Mouse (Mus musculus) hindbrain, embryonic 14.5 days (tissue): ENCODE data around the gene Col26a1. TPM values are rescaled to one million over a fixed set of nuclear protein-coding genes. Genes with fewer than 3 reads are reported as not detected.

Experiments
- ATAC-seq: fragments of 200-750 bp; cut with Nextera tagmentation; 2 replicates; pipeline ENCODE4 v1.8.0; 2017; ENCODE audit warnings: moderate number of reproducible peaks, mild to moderate bottlenecking, moderate TSS enrichment, moderate library complexity; ENCODE audit not compliant: low FRiP score
- DNase-seq: peaks from one replicate; pipeline ENCODE4 v3.0.0-alpha.2; 2015; ENCODE audit warnings: low spot score
- H3K27ac ChIP-seq: fragments of 300-500 bp; sonication (generic); 2 replicates; pipeline ENCODE4 v1.5.1; 2014; ENCODE audit warnings: mild to moderate bottlenecking, moderate library complexity
- H3K27me3 ChIP-seq: fragments of 300-500 bp; sonication (generic); 2 replicates; pipeline ENCODE4 v1.6.1; 2014; ENCODE audit warnings: mild to moderate bottlenecking, low read length, mixed read lengths; ENCODE audit not compliant: control insufficient read depth, insufficient read depth
- H3K36me3 ChIP-seq: fragments of 300-500 bp; sonication (generic); replicated peaks from 2 replicates; pipeline ENCODE4 v1.6.1; 2014; ENCODE audit not compliant: control insufficient read depth, insufficient read depth
- H3K4me1 ChIP-seq: fragments of 300-500 bp; sonication (generic); replicated peaks from 2 replicates; pipeline ENCODE4 v1.6.1; 2014; ENCODE audit warnings: antibody characterized with exemption, low read length, mixed read lengths; ENCODE audit not compliant: control insufficient read depth, insufficient read depth
- H3K4me2 ChIP-seq: fragments of 300-500 bp; sonication (generic); replicated peaks from 2 replicates; pipeline ENCODE4 v1.6.1; 2014; ENCODE audit warnings: mild to moderate bottlenecking, moderate library complexity
- H3K4me3 ChIP-seq: fragments of 300-500 bp; sonication (generic); replicated peaks from 2 replicates; pipeline ENCODE4 v1.5.1; 2014; ENCODE audit warnings: mild to moderate bottlenecking, low read length
- H3K9ac ChIP-seq: fragments of 300-500 bp; sonication (generic); 2 replicates; pipeline ENCODE4 v1.6.1; 2014
- H3K9me3 ChIP-seq: fragments of 300-500 bp; sonication (generic); 2 replicates; pipeline ENCODE4 v1.6.1; 2016; ENCODE audit warnings: low read length; ENCODE audit not compliant: control insufficient read depth
- WGBS: fragments of 180-500 bp; shearing (Covaris S2); extraction: QIAGEN DNeasy Blood & Tissue Kit; methylation state at CpG from one replicate; pipeline ENCODE4 v1.1.7; 2014; 5-methylcytosine and 5-hydroxymethylcytosine counted together
- polyA plus RNA-seq: library from polyadenylated mRNA; unstranded; fragments of >200 nt; fragmentation: Nextera tagmentation; extraction: Ambion mirVana; gene quantifications from 2 replicates; pipeline ENCODE4 v1.2.1, GENCODE M21; 2014

Col26a1 gene
- polyA plus RNA-seq, 1 experiment from 2014 or later = 27.5 TPM

DNA sequence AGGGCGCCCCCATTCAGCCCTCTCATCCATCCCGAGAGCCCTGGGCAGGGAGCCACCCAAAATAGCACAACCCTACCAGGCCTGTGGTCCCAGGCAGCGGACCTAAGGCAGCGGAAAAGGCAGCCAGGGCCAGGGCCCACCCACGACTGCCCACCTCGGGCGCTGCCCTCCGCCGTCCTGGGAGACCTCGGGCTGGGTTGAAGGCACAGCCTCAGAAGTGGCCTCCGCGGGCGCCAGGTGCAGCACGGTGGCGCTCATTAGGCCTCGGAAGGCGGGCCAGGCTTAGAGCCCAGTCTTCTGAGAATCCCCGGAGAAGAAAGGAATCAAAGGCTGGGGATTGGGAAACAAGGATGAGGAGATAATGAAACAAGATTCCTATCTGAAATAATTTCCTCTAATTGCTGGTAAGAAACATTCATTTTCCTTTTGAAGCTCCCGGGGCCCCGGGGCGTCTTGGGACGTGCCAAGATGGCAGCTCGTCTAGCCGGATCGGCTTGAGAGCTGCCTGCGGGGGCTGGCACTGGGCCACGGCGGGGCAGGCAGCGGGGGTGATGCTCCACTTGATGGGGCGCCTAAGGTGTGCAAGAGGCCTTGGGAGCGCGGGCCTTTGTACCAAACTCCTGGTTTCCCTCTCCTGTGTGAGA, 168.7 kb downstream of the Col26a1 start:
- no peaks in the 10 kb centered on the region for H3K27me3 ChIP-seq
- H3K4me1 ChIP-seq = peaks cover 8% of the 10 kb centered on the region
- H3K9me3 ChIP-seq = no peaks in the 10 kb centered on the region
- no peak overlapping the region for H3K27ac ChIP-seq
- 22% methylated on average over 32 of the region's 32 CpGs for whole genome bisulfite sequencing
- no peak for DNase-seq
- no peaks in the 10 kb centered on the region for H3K36me3 ChIP-seq
- H3K4me3 ChIP-seq = no peak overlapping the region
- H3K4me2 ChIP-seq = peak overlapping the region; percentile 19
- ATAC-seq = no peak
- 0 out of 2 replicates have a peak overlapping the region, but pooled peaks have one; percentile 24 for H3K9ac ChIP-seq

DNA sequence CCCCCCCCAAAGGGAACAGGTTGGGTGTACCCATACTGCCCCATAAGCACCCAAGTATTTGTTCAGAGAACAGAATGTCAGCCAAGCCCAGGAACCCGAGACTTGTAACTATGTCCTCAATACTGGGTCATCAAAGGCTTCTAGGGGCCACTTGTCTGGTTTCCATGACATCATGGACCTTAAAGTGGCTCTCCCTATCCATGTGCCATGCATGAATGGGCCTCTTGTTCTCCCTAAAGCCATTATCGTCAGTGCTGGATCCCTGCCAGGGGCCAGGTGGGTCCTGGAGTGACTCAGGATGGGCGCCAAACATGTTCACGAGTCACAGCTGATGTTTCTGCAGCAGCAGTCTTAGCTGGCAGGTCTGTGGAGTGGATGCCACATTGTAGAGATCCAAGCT, 172.3 kb downstream of the Col26a1 start:
- ATAC-seq (no peak), DNase-seq (no peak)

DNA sequence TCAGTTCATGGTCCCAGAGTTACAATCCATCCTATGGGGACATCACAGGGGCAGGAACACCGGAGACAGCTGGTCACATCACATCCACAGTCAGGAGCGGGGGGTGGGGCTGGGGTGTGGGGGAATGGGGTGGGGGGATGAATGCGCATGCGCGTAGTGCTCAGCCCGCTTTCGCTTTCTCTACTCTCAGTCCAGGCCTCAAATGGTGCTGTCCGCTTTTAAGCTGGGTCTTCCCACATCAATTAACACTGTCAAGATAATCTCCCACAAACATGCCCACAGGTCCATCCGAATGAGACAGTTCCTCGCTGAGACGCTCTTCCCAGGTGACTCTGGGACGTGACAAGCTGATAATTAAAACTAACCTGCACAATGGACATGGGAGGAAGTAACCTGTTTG, 174.9 kb downstream of the Col26a1 start:
- 74% methylated on average over 12 of the region's 12 CpGs for WGBS
- H3K9ac ChIP-seq = no peak overlapping the region
- H3K4me3 ChIP-seq = no peak overlapping the region
- ATAC-seq = no peak
- DNase-seq = no peak
- H3K36me3 ChIP-seq = no peaks in the 10 kb centered on the region
- H3K4me2 ChIP-seq = no peak overlapping the region
- no peaks in the 10 kb centered on the region for H3K4me1 ChIP-seq
- no peak overlapping the region for H3K27ac ChIP-seq
- H3K9me3 ChIP-seq = no peaks in the 10 kb centered on the region
- no peaks in the 10 kb centered on the region for H3K27me3 ChIP-seq

More for the DNA sequence above, 172.3 kb downstream of the Col26a1 start:
- H3K9me3 ChIP-seq = no peaks in the 10 kb centered on the region
- 32% methylated on average over 4 of the region's 4 CpGs for WGBS
- no peak overlapping the region for H3K4me3 ChIP-seq
- no peak overlapping the region for H3K27ac ChIP-seq
- no peak overlapping the region for H3K9ac ChIP-seq
- no peaks in the 10 kb centered on the region for H3K27me3 ChIP-seq
- H3K4me1 ChIP-seq = peaks cover 8% of the 10 kb centered on the region
- H3K36me3 ChIP-seq = no peaks in the 10 kb centered on the region
- H3K4me2 ChIP-seq = no peak overlapping the region

DNA sequence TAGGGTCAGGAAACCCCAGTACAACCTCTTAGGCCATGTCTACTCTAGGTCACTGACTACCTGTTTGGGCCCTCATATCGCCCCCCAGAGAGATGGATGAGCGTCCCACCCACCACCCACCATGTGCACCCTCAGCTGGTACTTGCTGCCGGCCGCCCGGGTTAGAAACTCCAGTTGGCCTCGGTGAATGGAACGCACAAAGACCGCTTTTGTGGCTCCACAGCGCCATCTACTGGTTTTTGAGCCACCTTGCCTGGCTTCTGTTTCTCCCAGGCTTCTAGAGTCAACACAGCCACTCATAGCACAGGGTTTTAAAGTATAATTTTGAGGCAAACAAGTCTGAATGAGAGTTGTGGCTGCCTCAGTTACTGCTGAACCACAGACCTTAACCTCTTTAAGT, 176.2 kb downstream of the Col26a1 start:
- Histone ChIP-seq H3K4me3 (no peak overlapping the region), H3K4me2 (no peak overlapping the region), H3K4me1 (no peaks in the 10 kb centered on the region), H3K36me3 (no peaks in the 10 kb centered on the region), H3K9me3 (no peaks in the 10 kb centered on the region), H3K27ac (no peak overlapping the region), H3K9ac (no peak overlapping the region), H3K27me3 (no peaks in the 10 kb centered on the region)
- WGBS = 3% methylated on average over 9 of the region's 9 CpGs
- DNase-seq = peak; percentile 95
- no peak for ATAC-seq

DNA sequence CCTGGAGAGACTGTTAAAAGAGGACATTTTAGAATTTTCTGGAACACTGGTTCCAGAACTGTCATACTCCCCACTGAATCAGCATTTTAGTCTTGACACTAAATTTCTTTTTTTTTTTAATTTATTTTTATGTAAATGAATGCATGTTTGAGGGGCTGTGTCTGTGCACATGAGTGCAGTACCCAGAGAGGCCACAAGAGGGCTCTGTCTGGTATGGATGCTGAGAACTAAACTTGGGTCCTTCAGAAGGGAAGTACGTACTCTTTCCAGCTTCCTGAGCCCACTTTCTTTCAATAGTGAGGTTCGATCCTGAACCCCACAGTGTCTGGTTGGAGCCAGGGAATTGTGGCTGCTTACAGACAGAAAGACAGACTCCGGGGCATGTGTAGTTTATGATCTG, 177.5 kb downstream of the Col26a1 start:
- WGBS = 96% methylated on average over 3 of the region's 3 CpGs
- Histone ChIP-seq H3K27me3 (no peaks in the 10 kb centered on the region), H3K27ac (no peak overlapping the region), H3K9ac (no peak overlapping the region), H3K36me3 (no peaks in the 10 kb centered on the region), H3K4me3 (no peak overlapping the region), H3K4me1 (no peaks in the 10 kb centered on the region), H3K4me2 (no peak overlapping the region), H3K9me3 (no peaks in the 10 kb centered on the region)
- DNase-seq = no peak
- no peak for ATAC-seq

DNA sequence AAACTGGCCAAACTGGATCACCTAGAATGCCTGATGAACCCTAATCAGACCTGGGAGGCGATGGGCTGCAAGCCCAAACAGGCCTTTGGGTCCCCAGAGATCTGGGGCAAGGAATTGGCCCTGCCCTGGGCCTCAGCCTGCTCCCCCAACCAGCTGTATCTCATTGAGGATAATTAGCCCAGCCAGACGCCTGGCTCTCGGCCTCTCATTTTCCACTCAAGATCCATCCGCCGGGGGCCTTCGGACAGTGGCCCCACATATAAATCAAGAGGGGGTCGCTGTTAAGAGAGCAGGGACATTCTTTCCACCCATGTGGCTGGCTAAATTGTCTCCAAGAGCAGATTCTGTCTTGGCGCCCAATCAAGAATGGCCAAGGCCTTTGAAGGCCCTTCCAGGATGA, 178.9 kb downstream of the Col26a1 start:
- Histone ChIP-seq H3K36me3 (no peaks in the 10 kb centered on the region), H3K27me3 (no peaks in the 10 kb centered on the region), H3K9me3 (no peaks in the 10 kb centered on the region), H3K4me1 (no peaks in the 10 kb centered on the region), H3K27ac (no peak overlapping the region), H3K9ac (no peak overlapping the region), H3K4me3 (no peak overlapping the region), H3K4me2 (no peak overlapping the region)
- DNase-seq = no peak
- WGBS = 80% methylated on average over 8 of the region's 8 CpGs
- no peak for ATAC-seq

DNA sequence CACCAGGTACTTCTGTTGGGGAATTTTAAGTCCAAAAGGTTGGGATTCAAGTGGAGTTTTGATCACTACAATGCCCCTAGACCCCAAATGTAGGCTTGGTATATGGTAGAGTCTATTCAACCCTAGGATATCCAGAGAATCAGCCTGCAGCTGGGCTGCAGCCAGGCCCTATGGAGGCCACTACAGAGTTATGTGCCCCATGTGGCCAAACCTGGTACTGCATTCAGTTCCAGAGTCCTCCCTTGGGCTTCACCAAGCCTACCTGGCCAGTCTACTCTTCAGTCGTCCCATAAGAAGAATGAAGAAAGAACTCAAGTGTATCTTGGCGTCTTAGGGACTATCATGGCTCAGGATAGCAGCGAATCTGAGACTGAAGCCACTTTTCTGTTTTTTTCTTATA, 179.3 kb downstream of the Col26a1 start:
- Histone ChIP-seq H3K9me3 (no peaks in the 10 kb centered on the region), H3K36me3 (no peaks in the 10 kb centered on the region), H3K4me2 (no peak overlapping the region), H3K9ac (no peak overlapping the region), H3K4me1 (no peaks in the 10 kb centered on the region), H3K27ac (no peak overlapping the region), H3K27me3 (no peaks in the 10 kb centered on the region), H3K4me3 (no peak overlapping the region)
- ATAC-seq = no peak
- 42% methylated on average over 3 of the region's 3 CpGs for WGBS
- peak; percentile 61 for DNase-seq

DNA sequence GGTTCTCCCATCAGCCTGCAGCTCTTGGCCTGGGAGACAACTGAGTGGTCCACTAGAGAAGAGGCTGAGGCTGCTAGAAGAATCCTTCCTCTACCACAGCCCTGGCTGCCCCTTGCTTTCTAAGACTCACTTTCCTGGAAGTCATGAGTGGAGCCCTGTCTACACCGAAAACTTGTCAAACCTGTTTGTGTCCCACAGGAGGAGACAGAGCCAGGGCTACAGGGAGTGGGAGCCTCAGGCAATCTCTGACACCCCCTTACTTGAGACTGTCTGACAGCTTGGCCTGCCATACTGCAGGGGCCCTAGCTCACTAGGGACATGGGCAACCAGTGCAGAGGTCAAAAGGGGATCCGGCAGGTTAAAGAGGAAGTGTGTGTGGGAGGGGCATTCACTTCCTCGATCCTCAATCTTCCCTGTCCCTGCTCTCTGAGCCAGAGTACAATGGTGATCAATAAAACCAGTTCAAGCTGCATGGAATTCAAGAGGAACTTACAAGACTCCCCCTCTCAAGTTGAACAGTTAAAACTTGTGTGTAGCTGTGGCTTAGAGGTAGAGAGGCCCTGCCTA, 180.8 kb downstream of the Col26a1 start:
- Histone ChIP-seq H3K36me3 (no peaks in the 10 kb centered on the region), H3K4me3 (no peak overlapping the region), H3K9ac (no peak overlapping the region), H3K9me3 (no peaks in the 10 kb centered on the region), H3K4me1 (no peaks in the 10 kb centered on the region), H3K27ac (no peak overlapping the region), H3K4me2 (no peak overlapping the region), H3K27me3 (no peaks in the 10 kb centered on the region)
- DNase-seq = no peak
- no peak for ATAC-seq
- WGBS = 90% methylated on average over 3 of the region's 3 CpGs

DNA sequence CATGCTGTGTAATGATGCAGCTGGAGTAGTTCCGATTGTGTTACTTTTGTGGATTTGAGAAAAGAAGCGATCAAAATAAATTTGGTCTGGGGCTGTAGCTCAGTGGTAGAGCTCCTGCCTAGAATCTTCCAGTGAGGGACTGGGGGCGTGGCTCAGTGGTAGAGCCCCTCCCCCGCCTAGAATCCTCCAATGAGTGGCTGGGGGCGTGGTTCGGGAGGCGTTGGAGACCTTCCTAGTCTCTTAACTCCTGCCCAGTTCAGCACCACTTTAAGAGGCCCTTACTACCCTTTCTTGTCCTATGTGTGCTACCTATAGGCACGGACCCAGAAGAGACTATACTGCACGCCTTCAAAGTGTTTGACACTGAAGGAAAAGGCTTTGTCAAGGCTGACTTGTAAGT, 185.4 kb downstream of the Col26a1 start:
- Histone ChIP-seq H3K27ac (no peak overlapping the region), H3K36me3 (no peaks in the 10 kb centered on the region), H3K4me3 (no peak overlapping the region), H3K9me3 (no peaks in the 10 kb centered on the region), H3K4me1 (no peaks in the 10 kb centered on the region), H3K4me2 (no peak overlapping the region), H3K27me3 (no peaks in the 10 kb centered on the region), H3K9ac (no peak overlapping the region)
- 86% methylated on average over 9 of the region's 9 CpGs for WGBS
- no peak for DNase-seq
- no peak for ATAC-seq

DNA sequence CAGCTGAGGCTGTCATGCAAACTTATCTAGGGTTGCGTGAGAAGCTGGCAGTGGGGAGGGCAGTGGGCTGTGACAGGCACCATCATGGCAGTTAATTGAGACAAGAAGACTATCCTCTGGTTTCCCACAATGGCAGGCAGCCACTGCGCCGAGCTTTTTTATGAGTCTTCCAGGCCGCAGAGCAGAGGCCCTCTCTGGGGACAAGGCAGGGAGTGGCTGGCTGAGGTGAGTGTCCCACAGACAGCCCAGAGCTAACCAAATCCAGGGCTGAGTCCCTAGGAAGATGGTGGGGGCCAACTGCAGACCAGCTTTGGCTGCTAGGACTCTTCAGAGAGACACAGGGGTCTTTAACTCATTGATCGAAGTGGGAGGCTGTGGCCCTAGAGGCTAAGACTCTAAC, 186.5 kb downstream of the Col26a1 start:
- ATAC-seq (no peak), DNase-seq (no peak)
- no peak overlapping the region for H3K4me3 ChIP-seq

More for the DNA sequence above, 186.5 kb downstream of the Col26a1 start:
- WGBS = 79% methylated on average over 5 of the region's 5 CpGs
- H3K36me3 ChIP-seq = no peaks in the 10 kb centered on the region
- no peaks in the 10 kb centered on the region for H3K27me3 ChIP-seq
- H3K27ac ChIP-seq = no peak overlapping the region
- H3K9me3 ChIP-seq = no peaks in the 10 kb centered on the region
- H3K4me2 ChIP-seq = no peak overlapping the region
- H3K9ac ChIP-seq = no peak overlapping the region
- H3K4me1 ChIP-seq = no peaks in the 10 kb centered on the region
